Mouse (Mus musculus): ENCODE measurements around the gene Col25a1.

DNA sequence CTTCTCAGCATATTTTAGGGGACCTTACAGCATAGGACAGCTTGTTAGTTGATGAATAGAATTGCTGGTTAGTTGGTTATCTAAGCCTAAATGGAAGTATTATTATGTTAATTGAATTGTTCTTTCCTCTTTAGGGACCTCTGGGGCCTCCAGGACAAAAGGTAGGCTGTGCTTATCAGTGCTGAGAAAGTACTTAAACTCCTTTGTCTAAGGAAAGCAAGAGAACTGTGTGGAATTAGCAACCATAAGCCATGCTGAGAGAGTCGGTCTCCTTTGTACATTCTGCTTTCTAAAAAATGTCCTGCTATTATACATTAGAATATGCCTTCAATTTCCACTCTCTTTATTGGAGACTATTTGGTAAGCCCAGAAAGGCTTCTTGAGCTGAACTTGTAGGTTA lies 362.9 kb downstream of the Col25a1 start:
- TF ChIP-seq CTCF (IDR thresholded peaks at IDR 0.05; ENCODE audit: borderline replicate concordance, extremely low read depth, insufficient read depth, insufficient read length), result no peak
- no peak for TF ChIP-seq POLR2A (IDR thresholded peaks at IDR 0.05; ENCODE audit: borderline replicate concordance, extremely low read depth, insufficient read depth, insufficient read length, poor library complexity, severe bottlenecking)
